8 mouse cellular contexts compared by ENCODE assay signal in the genomic region with DNA sequence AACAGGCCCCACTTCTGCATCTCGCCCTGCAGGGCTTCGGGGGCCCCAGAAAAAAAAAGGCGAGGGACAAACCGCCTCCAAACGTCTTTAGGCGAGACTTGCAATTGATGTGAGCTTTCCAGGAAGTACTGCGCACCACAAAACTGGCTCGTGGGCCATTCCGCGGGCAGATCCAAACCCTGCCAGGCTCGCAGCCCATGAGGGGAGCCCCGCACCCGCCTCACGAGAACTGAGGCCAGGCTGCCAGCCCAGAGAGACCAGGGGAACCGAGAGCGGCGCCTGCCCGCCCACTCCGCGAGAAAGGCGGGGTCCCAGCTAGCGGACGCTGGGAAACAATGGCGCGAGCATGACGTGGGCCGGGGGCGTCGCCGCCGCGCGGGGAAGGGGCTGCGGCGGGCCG. TPM values are rescaled to one million over a fixed set of nuclear protein-coding genes. Genes with fewer than 3 reads are reported as not detected.
A peak's percentile ranks its signal among the peaks of the same experiment; 100 is the strongest.
DNase-seq lines count a peak whose midpoint lies in the region; ATAC-seq and TF ChIP-seq lines count a peak whose summit lies in the region.

No protein-coding gene starts in this region.

- no peaks in the 10 kb centered on the region for H3K36me3 ChIP-seq in heart, embryonic 11.5 days (ENCODE audit: control insufficient read depth, insufficient read depth, low read length)
- no peaks in the 10 kb centered on the region for H3K36me3 ChIP-seq in kidney, embryonic 16.5 days (ENCODE audit: insufficient read depth, low read length)
- H3K36me3 ChIP-seq in liver, adult 2 months (ENCODE audit: control insufficient read depth, insufficient read depth, low read length) = no peaks in the 10 kb centered on the region

- H3K27me3 ChIP-seq in heart, embryonic 11.5 days (ENCODE audit: control insufficient read depth, insufficient read depth, low read length) = no peaks in the 10 kb centered on the region
- H3K27me3 ChIP-seq in kidney, embryonic 16.5 days (ENCODE audit: insufficient read depth, low read length) = no peaks in the 10 kb centered on the region
- no peaks in the 10 kb centered on the region for H3K27me3 ChIP-seq in liver, adult 2 months (ENCODE audit: control insufficient read depth, insufficient read depth, low read length)

- no peak for TF ChIP-seq CTCF in bone marrow, adult 2 months (IDR thresholded peaks at IDR 0.05; ENCODE audit: control insufficient read depth, insufficient read depth, low read length)
- TF ChIP-seq CTCF in embryonic fibroblast, embryonic 13.5 days (IDR thresholded peaks at IDR 0.05; ENCODE audit: borderline replicate concordance, insufficient read depth, low read length) = no peak
- TF ChIP-seq CTCF in liver, adult 2 months (IDR thresholded peaks at IDR 0.05; ENCODE audit: low read depth, low read length) = no peak

- under 1% methylated on average over 36 of the region's 36 CpGs for WGBS in bone marrow, adult 2 months
- 1% methylated on average over 33 of the region's 36 CpGs for WGBS in heart, embryonic 11.5 days (ENCODE audit: insufficient replicate concordance)
- WGBS in kidney, embryonic 16.5 days = under 1% methylated on average over 36 of the region's 36 CpGs
- WGBS in liver, adult 2 months = 0% methylated on average over 24 of the region's 36 CpGs

- peak; percentile 76 for DNase-seq in 416B (ENCODE audit: low read depth)
- peak; percentile 54 for DNase-seq in liver, adult 2 months (ENCODE audit: extremely low read depth, low read depth, low spot score)
- peak; percentile 83 to 84 for DNase-seq in spleen, postnatal 36 days (ENCODE audit: low spot score in 2 of 2)

- peaks cover 1% of the 10 kb centered on the region; the same call in 1 of the 2 replicates for H3K4me1 ChIP-seq in bone marrow, adult 2 months (ENCODE audit: control insufficient read depth, insufficient read depth, low read length)
- peaks cover 8% of the 10 kb centered on the region for H3K4me1 ChIP-seq in embryonic fibroblast, embryonic 13.5 days (ENCODE audit: control insufficient read depth, insufficient read depth, low read length)
- H3K4me1 ChIP-seq in heart, embryonic 11.5 days (ENCODE audit: control insufficient read depth, insufficient read depth, low read length) = peaks cover 23% of the 10 kb centered on the region
- peaks cover 20% of the 10 kb centered on the region for H3K4me1 ChIP-seq in kidney, embryonic 16.5 days (ENCODE audit: insufficient read depth, low read length)
- peaks cover 28% of the 10 kb centered on the region for H3K4me1 ChIP-seq in liver, adult 2 months (ENCODE audit: control insufficient read depth, insufficient read depth, low read length)

- peak overlapping the region; percentile 81 for H3K4me2 ChIP-seq in heart, embryonic 11.5 days
- H3K4me2 ChIP-seq in kidney, embryonic 16.5 days (replicated peaks; ENCODE audit: low read depth, low read length) = peak overlapping the region; percentile 73

- H3K4me3 ChIP-seq in bone marrow, adult 2 months (replicated peaks; ENCODE audit: control insufficient read depth, low read depth, low read length) = peak overlapping the region; percentile 98
- peak overlapping the region; percentile 88 for H3K4me3 ChIP-seq in embryonic fibroblast, embryonic 13.5 days (ENCODE audit: insufficient read depth, low read length)
- H3K4me3 ChIP-seq in heart, embryonic 11.5 days (ENCODE audit: low read depth, low read length) = peak overlapping the region; percentile 83
- peak overlapping the region; percentile 87 for H3K4me3 ChIP-seq in kidney, embryonic 16.5 days (ENCODE audit: low read length)
- peak overlapping the region; percentile 66 for H3K4me3 ChIP-seq in liver, adult 2 months (ENCODE audit: insufficient read depth, low read depth, low read length)

- peak; percentile 65 for ATAC-seq in heart, embryonic 11.5 days (replicated peaks; ENCODE audit: insufficient number of reproducible peaks, low FRiP score, low TSS enrichment)
- peak; percentile 93 for ATAC-seq in kidney, embryonic 16.5 days (ENCODE audit: low FRiP score, low TSS enrichment)
- peak; percentile 85 for ATAC-seq in monocyte, adult 5-6 weeks (replicated peaks; ENCODE audit: insufficient number of reproducible peaks, low FRiP score, low TSS enrichment, poor library complexity, severe bottlenecking)

- peaks cover 19% of the 10 kb centered on the region; the same call in 1 of the 2 replicates for H3K79me2 ChIP-seq in liver, adult 2 months (ENCODE audit: control insufficient read depth, insufficient read depth, low read length)

- TF ChIP-seq POLR2A in bone marrow, adult 2 months (IDR thresholded peaks at IDR 0.05; ENCODE audit: borderline replicate concordance, control insufficient read depth, low read depth, low read length) = peak; percentile 75; the same call in 1 of the 2 replicates
- TF ChIP-seq POLR2A in embryonic fibroblast, embryonic 13.5 days (IDR thresholded peaks at IDR 0.05; ENCODE audit: low read depth, low read length) = peak; percentile 77
- no peak for TF ChIP-seq POLR2A in liver, adult 2 months (IDR thresholded peaks at IDR 0.05; ENCODE audit: extremely low read depth, insufficient read depth, low read length)

- peak overlapping the region; percentile 93 for H3K9ac ChIP-seq in heart, embryonic 11.5 days (ENCODE audit: low read depth, low read length)
- peak overlapping the region; percentile 91 for H3K9ac ChIP-seq in kidney, embryonic 16.5 days (replicated peaks; ENCODE audit: low read length)
- H3K9ac ChIP-seq in liver, adult 2 months (ENCODE audit: low read depth, low read length) = peak overlapping the region; percentile 72

- no peaks in the 10 kb centered on the region for H3K9me3 ChIP-seq in heart, embryonic 11.5 days (replicated peaks; ENCODE audit: control insufficient read depth, low read length)
- no peaks in the 10 kb centered on the region for H3K9me3 ChIP-seq in kidney, embryonic 16.5 days (ENCODE audit: low read length)

- peak overlapping the region; percentile 98 for H3K27ac ChIP-seq in bone marrow, adult 2 months (ENCODE audit: control insufficient read depth, insufficient read depth, low read depth, low read length, poor library complexity)
- H3K27ac ChIP-seq in embryonic fibroblast, embryonic 13.5 days (ENCODE audit: insufficient read depth, low read length) = peak overlapping the region; percentile 98
- peak overlapping the region; percentile 95 for H3K27ac ChIP-seq in heart, embryonic 11.5 days (ENCODE audit: low read depth, low read length)
- H3K27ac ChIP-seq in kidney, embryonic 16.5 days (ENCODE audit: low read length) = peak overlapping the region; percentile 96
- H3K27ac ChIP-seq in liver, adult 2 months (replicated peaks; ENCODE audit: insufficient read depth, low read depth, low read length) = peak overlapping the region; percentile 87

RNA-seq across cellular contexts. Expression of a gene that starts 52.8 kb away (rescaled TPM):
- polyA plus RNA-seq in bone marrow, adult 2 months (2011; ENCODE audit: insufficient read depth, insufficient read length, low replicate concordance, missing spikeins) = not detected in 2 replicates
- not detected in 2 replicates for polyA plus RNA-seq in embryonic fibroblast, embryonic 13.5 days (2011; ENCODE audit: insufficient read length, low read depth, missing spikeins)
- polyA plus RNA-seq in heart, embryonic 11.5 days (2014; fragmentation: Nextera tagmentation; extraction: Ambion mirVana) = 0.43 and 0.73 TPM in 2 replicates
- polyA plus RNA-seq in kidney, embryonic 16.5 days (2015; fragmentation: Nextera tagmentation; extraction: Ambion mirVana) = 0.71 and 2.1 TPM in 2 replicates
- total RNA-seq in liver, adult 2 months (2014; rRNA removed) = under 0.01 TPM in 1 of 2 replicates, not detected in the other
- polyA plus RNA-seq in liver, adult 2 months (2012; rRNA removed) = not detected in 2 replicates
- total RNA-seq in monocyte, adult 5-6 weeks (2017) = not detected in 3 replicates

RNA-seq across cellular contexts. Expression of a gene that starts 53.3 kb away (rescaled TPM):
- polyA plus RNA-seq in bone marrow, adult 2 months (2011; ENCODE audit: insufficient read depth, insufficient read length, low replicate concordance, missing spikeins) = 21.9 and 39.2 TPM in 2 replicates
- polyA plus RNA-seq in embryonic fibroblast, embryonic 13.5 days (2011; ENCODE audit: insufficient read length, low read depth, missing spikeins) = 39.7 and 50.5 TPM in 2 replicates
- 80.7 and 82.3 TPM in 2 replicates for polyA plus RNA-seq in heart, embryonic 11.5 days (2014; fragmentation: Nextera tagmentation; extraction: Ambion mirVana)
- polyA plus RNA-seq in kidney, embryonic 16.5 days (2015; fragmentation: Nextera tagmentation; extraction: Ambion mirVana) = 77.5 and 89.4 TPM in 2 replicates
- total RNA-seq in liver, adult 2 months (2014; rRNA removed) = 12.6 and 14.8 TPM in 2 replicates
- polyA plus RNA-seq in liver, adult 2 months (2012; rRNA removed) = 7.4 and 7.5 TPM in 2 replicates
- 45.4 to 63.8 TPM (median 58.6 TPM) in 3 replicates for total RNA-seq in monocyte, adult 5-6 weeks (2017)

Comparison
In these comparisons a context has a peak if more than half of its experiments do, and no peak if none do; other contexts are left out.
1. Peak in every context shown above with its lines: DNase-seq, ATAC-seq, H3K4me3 ChIP-seq and H3K27ac ChIP-seq.